Mouse (Mus musculus) lung, postnatal 10 days (tissue): ENCODE results near the gene Suds3.

Source experiments
- DNase-seq: peaks from one replicate; pipeline ENCODE4 v3.0.0; 2021

Suds3 gene

DNA sequence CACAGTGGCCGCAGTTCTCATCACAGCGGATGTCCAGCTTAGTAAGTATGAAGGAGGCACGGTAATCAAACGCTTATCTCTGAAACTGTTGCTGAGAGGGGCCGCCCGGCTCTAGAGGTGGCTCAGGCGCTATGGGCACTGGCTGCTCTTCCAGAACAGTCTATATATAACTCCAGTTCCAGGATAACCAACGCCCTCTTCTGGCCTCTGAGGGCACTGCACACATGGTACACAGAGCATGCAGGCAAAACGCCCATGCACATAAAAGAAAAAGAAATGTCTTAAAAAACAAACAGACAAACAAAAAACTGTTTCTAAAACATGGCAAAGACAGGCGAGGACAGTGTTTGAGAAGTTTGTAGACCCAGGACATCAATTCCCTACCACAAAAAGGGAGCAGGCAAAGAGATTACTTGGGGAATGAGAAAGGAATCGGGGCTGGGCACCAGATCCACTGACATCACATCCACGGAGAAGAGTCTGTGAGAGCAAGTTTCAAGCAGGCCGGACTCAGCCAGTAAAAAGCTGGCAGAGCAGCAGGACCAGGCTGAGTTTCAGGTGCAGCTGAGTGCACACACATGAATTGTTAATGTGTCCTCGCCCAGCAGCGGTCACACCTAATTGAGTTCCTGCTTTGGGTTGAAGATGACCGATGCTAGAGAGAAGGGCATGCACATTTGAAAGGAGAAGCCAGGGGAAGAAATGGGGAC is 4.7 kb downstream of the Suds3 start:
- DNase-seq, result no peak

DNA sequence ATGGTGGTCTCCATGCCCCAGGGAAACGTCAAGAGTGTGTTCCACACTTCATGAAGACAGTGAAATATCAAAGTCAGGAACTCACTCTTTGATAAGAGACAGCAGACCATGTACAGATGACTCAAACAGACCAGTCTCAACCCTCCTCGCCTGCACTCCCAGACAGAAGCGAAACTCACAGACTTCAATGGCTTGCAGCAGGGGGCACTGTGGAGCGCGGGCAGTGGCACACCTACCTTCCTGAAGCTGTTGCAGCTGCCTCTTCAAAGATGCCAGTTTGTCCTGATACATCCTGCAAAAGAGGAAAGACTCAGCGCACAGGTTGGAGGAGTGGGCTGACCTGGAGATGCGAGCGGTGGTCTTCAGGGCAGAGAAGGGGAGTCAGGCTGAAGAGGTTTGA is 6.4 kb downstream of the Suds3 start:
- peak; percentile 28 for DNase-seq

DNA sequence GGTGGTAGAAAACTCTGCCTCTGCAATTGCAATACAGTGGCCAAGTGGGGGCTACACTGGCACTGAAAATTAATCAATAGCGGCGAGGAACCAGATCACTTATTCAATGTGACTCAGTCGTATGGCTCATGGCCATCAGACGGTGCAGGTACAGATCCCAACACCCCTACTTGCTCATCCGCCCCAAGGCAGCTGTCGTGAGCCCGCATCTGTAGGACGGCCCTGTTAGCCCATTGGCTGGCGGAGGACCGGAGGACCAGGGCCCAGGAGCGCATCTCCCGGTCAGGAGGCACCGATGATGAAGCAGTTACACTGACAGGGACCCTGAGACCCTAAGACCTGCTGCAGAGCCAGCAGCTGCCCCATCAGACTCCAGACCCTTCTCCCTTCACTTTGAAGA is 7.2 kb downstream of the Suds3 start:
- no peak for DNase-seq

DNA sequence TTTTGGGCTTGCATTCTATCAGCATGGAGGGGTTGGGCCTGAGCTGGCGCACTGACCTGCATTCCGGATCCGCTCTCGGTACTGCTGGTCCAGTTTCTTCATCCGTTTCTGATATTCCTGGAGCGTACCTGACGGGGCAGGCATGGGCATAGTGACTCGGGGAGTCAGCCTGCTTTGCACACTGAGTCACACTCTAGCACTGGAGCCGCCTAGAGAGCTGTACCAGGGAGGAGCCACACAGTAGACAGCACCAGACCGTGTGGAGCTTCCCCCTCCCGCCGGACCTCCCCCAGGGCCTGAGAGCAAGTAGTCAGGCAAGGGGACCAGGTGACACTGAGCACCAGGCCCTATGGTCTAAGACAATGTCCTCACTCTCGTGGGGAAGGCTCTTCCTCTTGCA is 7.6 kb downstream of the Suds3 start:
- DNase-seq, result no peak

DNA sequence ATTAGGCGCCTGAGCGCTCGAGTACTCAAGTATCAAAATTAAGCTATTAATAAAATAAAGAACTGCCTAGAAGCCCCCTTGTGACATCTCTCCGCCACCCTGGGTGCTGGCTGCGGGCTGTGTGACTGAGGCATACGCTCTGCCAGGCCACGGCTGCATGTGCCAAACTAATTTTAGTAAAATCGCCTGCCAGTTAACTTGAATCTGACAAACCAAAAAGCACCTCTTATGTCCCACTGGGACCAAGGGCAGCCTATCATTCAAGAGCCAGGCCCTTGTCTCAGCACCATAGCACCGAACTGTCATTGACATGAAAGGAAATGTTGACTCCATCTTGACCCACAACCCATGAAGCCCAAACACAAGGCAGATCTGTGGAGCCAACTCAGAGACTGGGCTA is 10.2 kb downstream of the Suds3 start:
- DNase-seq, result no peak

DNA sequence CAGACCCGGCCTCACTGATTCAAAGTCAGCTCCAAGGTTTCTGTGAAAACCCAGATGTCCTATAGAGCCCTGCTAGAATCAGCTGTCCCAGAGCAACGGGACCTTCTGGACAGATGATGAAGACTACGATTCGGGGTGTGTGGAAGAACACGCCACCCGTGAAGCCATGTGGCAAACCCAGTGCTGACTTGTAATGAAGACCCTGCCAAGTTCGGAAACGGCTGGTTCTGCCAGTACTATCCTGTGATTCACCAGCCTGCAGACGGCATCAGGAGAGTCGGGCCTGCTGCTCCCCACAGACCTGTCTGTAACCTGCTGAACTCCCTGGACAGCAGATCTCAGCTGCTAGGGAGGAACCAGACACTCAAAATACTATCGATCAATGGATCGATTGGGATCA is 11.6 kb downstream of the Suds3 start:
- no peak for DNase-seq

DNA sequence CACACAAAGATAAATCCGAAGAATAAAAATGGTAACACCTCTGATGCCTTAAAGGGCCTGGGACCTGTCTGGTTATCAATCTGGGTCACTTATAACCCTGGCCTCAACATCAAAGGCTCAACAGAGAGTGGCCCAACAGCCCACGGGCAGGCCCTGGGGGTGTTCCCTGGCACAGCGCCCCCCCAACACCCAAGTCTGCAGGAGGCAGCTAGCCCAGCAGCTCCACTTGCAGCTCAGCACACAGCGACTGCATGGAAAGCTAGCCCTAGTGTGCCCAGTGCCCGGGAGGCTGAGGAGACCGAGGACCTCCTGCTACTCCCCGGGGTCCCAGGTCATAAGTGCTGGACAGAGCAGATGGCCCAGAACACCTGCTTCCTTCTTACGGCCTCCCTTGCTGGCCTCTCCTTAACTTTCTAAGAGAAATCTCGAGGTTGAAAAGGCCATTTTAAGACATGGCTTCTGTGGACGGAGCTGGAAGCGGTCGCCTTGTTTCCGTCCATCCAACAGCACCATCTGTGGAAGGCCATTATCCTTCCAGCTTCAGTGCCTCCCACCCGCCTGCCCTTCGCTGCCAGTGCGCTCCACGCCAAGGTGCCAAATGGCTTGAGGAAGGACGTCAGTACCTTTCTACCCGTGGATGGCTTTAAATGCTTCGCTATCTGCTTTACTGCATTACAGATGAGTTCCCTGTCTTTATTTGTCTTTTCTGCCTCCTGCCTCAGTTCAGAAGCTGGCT is 12.6 kb downstream of the Suds3 start:
- DNase-seq, result no peak

DNA sequence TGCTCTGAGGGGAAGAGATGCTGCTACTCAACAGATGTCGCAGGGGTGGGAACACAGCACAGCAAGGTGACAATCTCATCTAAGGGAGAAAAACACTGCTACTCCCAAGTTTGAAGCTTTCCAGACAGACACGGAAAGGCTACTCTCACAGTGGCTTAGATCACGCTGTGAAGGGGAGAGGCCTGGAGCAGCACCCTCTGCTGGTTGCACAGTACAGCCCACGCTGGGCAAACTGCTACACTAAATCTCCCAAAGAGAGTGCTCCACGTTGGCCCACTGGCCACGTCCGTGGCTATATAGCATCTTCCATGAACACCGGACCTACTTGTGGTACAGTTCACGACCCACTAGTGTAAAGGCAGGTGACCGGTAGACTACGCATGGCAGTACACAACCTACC is 16.2 kb downstream of the Suds3 start:
- no peak for DNase-seq

DNA sequence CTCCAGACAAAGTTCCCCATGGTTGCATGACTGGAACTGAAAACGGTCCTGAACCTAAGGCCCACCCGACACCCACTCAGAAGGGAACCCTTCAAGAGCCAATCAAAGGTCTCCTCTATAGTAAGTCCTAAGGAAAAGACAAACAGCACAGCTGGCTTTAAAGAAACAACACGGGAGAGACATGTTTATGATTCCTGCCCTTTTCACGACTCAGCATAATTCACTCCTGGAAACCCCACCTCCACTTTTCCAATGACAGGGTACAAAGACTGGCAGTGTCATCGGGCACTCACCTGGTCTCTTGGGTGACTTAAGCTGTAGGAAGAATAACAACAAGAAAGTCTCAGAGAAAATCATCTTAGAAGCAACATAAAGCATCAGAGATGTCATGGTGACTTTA is 16.9 kb downstream of the Suds3 start:
- no peak for DNase-seq

DNA sequence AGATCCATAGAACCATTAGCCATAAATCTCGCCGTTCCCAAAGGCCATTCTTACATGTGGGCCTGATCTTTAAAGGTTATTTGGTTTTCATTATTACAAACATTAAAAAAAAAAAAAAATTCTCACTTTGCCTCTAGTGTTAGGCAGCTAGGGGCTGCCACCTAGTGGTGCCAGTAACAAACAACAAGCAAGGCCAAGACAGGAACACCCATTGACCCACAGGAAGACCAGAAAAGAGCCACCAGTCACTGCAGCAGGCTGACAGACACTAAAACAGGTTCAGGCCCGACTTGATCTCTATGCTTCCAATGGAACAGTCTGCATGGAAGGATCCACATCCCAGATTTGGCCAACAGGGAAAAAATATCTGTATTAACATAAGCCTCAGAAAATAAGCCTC is 19.2 kb downstream of the Suds3 start:
- DNase-seq, result peak; percentile 69

DNA sequence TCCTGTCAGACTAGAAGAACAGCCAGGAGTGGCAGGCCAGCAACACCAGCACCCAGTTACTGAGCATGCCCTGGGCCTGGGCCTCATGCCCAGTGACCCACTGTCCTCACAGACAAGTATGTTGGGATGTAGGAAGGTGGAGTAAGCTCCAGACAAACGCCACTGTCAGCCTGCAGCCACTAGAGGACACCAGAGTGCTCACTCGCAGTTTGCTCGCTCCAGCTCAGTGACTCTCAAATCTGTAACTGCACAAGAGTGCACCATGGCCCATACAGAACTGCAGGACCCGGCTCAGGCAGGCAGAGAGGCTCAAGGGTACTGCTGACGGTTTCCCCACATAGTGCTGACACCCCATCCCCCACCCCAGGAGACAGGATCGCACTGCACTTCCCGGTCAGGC is 21.5 kb downstream of the Suds3 start:
- DNase-seq, result peak; percentile 54

DNA sequence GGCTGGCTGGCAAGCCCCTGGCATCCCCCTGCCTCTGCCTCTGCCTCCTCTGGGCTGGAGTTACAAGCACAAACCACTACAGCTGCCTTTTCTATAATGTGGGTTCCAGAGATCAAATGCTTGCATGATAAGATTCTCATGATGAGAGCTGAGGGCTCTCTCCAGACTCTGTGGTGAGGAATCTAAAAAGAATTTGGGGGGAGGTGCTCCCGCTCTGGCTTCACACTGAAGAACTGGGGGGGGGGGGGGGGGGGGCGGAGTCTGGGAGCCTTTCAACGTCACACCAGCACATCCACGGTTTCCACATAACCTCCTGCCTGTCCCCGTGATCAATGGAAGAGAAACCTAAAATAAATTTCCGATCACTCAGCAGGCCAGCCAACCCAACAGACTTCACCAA is 26.1 kb downstream of the Suds3 start:
- DNase-seq, result no peak

DNA sequence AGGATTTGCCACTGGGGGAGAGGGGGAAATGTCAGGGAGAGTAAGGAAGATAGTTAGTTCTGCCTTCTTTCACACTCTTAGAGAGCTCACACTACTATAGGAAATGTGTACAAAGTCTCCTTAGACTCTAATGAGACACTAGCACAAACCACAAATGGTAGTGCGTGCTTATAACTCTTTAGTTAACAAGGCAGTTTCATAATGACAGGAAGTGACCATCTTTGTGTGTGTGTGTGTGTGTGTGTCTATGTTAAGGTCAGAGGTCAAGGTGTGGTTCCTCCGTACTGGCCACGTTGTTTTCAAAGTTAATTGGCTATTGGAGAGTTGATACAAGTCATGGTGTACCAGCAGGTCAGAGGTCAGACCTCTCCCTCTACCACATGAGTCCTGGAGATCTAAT is 26.8 kb downstream of the Suds3 start:
- DNase-seq, result no peak

DNA sequence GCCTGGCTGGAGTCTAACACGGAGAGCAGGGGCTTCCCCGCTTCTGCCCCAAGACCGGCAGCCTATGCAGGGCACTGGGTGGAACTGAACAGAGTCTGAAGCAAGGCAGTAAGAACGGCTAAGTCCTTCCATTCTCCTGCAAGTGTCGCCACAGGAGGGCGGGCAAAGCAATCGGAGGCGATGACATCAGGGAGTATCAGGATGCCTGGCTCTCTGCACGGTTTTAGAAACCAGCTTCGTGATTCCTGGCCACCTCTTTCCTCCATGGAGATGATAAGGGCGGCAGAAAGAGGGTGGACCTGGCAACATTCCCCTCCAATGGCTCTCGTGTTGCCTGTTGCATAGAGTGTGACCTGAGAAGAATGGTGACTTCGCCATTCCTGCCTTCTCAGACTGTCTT is 28.2 kb downstream of the Suds3 start:
- no peak for DNase-seq

DNA sequence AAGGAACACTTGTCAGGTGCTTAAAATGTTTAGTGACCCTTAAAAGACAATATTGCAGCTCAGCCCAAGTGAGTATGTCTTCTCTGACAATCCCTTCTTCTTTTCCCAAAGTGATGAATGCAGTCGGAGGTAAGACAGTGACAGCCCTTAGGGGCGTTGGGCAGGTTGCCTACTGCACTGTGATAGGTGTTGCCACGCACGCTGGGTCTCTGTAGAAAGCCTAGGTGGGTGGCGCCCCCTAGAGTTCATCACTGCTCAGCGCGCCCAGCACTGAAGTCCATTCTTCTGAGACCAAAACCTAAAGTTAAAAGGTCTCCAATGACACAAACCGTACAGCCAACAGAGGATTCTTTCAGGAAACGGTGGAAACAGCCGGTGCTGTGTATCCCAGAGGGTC is 46.4 kb downstream of the Suds3 start:
- DNase-seq, result peak; percentile 10

DNA sequence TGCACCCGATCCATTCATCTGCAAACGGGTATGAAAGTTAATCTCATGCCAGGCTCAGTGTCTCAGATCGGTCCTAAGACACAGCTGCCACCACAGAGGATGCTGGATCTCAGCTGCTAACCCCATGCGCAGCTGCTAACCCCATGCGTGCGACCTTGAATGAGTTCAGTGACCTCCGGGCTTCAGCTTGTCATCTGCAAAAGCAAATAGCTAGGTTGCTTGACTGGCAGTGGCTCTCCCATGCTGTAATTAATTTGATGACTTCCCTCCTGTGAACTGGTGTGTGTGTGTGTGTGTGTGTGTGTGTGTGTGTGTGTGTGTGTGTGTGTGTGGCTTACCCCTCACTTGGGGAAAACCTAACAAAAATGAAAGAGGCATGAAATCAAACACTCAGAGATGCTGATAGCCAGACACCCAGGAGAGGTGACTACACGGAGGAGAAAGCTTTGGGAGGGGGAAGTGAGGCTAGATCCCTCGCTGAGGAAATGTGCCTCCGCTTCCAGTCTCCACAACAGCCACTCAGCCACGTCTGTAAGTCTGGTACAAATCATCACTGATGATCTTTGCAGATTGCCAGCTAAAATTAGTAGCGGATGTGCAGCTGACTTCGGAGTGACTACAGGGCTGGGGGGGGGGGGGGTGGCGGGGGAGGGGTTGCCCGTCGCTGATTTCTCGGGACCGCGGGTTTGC is 47.0 kb downstream of the Suds3 start:
- no peak for DNase-seq

DNA sequence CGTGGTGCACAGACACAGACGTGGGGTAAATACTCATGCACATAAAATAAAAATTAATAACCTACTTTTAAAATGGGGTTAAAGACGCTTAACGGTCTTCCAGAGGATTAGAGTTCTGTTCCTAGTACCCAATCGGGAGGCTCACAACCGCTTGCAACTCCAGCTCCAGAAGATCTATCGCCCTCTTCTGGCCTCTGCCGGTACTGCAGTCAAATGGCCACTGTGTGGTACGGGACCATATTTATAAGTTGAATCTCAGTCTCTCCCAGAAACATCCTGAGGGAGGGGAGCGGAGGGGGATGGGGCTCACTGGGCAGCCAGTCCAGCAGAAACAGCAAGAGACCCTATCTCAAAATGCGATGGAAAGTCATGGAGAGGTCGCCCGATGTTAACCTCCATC is 47.7 kb downstream of the Suds3 start:
- no peak for DNase-seq

DNA sequence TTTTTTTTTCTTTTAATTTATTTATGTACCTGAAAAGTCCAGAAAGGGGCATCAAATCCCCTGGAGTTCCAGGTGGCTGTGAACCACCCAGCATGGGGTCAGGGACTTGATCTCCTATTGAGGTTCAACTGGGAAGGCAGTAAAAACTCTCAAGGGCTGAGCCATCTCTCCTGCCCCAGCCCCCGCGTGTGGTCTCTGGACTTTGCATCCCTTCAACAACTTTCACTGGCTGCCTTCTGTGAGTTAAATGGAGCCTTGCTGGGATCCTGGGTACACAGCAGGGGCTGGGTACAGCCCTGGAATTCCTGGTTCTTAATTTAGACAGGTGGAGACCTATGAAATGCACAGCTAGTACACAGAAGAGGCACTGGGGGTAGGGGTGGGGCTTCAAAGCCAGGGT is 54.7 kb downstream of the Suds3 start:
- no peak for DNase-seq

DNA sequence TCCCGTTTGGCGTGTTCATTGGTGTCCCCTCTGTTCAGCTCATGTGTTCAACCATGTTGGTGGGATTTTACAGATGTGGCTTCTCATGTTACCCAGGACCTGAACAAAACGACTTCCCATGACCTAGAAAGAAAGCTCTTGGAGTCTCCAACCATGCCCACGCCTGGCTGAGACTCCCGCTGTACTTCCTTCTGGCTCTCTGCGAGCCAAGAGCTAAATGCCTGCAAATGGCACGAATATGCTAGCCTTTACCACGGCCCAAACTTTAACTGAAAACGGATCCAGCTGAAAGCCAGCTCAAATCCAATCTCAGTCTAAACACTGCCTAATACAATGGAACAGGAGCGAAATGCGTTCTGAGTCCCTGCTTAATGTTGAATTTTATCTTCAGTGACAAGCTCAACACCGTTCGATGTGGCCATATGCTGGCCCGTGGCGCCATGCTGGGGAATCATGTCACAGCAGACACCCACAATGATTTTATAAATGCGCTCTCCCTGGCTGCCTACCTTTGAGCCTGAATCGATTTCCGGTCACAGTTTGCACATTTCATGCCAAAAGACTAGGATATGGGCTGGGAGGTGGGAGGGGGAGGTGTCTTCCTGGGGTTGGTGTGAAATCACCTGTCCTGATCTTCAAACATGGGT is 55.3 kb downstream of the Suds3 start:
- DNase-seq, result no peak

DNA sequence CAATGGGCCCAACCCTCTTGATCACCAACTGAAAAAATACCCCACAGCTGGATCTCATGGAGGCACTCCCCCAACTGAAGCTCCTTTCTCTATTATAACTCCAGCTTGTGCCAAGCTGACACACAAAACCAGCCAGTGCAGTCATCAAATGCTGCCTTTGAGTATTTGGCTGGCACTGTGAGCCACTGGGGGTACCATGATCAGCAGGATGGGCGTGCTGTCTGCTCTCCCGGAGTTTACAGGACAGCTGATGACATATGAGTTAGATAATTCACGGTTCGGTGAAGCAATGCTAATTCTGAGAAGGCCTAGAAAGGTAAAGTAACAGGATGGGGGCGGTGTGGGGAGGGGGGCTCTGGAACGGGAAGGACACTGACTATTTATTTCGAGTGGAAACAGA is 66.0 kb downstream of the Suds3 start:
- no peak for DNase-seq

DNA sequence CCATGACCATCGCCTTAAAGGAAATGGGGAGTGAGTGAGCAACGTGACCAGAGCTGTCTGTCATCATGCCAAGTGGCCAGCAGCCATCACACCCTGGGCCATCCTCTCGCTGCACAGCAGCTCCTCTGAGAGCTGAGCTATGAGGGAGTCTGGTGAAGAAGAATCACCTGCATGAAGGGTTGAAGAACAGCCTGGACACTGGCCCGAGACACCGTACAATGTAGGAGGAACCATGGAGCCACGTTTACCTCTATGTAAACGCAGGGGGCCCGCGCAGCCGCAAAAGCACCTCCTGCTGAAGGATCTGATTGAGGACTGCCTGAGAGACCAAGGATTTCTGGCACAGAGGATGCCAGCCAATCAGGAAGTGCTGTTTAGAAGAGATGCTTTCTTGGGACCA is 70.8 kb downstream of the Suds3 start:
- no peak for DNase-seq

DNA sequence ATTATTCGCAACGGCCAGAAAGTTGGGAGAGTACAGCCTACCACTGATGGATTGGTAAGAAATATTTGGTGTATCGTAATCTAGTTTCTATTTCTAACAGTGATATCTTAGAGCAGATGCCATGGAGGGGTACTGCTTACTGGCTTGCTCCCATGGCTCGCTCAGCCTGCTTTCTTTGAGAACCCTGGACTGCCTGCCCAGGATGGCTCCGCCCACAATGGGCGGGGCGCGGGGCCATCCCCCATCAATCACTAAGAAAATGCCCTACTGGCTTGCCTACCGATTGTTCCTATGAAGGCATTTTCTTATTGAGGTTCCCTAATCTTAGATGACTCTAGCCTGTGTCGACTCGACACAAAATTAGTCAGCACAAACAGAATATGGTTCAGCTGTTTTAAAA is 73.3 kb downstream of the Suds3 start:
- DNase-seq, result no peak
